Mouse (Mus musculus) liver, adult 2 months (tissue): Measurements from ENCODE around the gene Aox3.

Experiments
- CTCF ChIP-seq: fragments of 200-500 bp; IDR thresholded peaks from 2 replicates; pipeline ENCODE4 v1.5.1; 2011; ENCODE audit warnings: low read depth, low read length, control low read depth
- POLR2A ChIP-seq: fragments of 200-500 bp; IDR thresholded peaks from 2 replicates; pipeline ENCODE4 v1.6.1; 2011; ENCODE audit warnings: low read length, control low read depth; ENCODE audit not compliant: insufficient read depth; ENCODE audit errors: extremely low read depth

DNA sequence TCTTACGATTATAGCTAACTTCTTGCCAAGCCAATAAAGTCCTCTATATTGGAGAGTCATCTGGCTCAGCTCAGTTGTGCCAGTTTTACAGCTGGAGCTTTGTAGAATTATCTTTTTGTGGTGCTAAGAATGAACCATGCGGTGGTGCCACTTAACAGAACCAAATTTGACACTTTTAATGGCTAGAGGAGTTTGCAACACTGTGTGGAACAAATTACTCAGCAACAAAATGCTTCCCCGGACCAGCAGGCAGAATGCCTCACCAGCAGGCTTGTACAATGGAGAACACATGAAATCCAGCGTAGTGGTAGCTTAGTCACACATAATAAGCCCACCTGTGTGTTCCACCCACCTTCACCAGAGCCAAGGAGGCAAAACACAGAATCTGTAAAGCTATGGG is 22.7 kb upstream of the Aox3 start:
- TF ChIP-seq POLR2A = no peak
- TF ChIP-seq CTCF = no peak
